Mouse (Mus musculus): Measurements from ENCODE around the gene Polr2j. TPM values are rescaled to one million over a fixed set of nuclear protein-coding genes. Genes with fewer than 3 reads are reported as not detected.

Gene Polr2j
- 29.7 and 62.1 TPM in 2 replicates for total RNA-seq (2023)

DNA sequence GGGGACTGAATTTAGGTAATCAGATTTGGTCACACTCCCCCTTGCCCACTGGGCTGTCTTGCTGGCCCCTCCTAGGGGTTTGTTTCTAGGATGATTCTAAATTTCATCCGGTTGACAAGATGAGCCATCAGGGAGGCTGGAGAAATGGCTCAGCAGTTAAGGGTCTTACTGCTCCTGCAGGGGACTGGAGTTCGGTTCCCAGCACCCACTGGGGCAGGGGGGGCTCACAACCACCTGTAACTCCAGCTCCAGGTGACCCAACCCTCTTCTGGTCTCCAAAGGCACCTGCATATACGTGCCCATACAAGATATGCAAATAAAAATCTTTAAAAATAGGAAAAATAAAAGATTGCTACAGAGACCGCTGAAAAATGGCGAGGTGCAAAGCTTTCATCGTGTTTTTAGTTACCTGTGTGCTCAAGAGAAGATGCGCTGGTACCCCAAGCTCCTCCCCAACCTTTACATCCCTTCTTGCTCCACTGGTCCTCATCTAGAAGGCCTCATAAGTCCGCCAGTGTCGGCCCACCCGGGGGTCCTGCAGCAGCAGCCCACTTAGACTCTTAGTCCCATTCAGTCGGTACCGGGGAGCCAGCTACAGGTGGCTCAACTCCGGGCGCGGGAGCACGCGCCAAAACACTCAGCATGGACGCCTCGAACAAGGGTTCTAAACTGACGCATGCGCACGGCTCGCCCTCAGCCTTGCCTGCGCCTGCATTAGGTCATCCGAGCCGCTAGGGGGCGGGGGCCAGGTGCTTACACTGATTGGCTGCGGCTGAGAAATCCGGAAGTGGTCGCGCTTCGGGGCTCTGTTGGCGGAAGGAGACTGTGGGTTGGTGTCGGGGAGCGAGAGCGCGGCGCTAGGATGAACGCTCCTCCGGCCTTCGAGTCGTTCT lies at the start of gene Polr2j:
TSS of gene Polr2j (plus strand) at position 741 of the 893 bp plus-strand sequence.

DNA sequence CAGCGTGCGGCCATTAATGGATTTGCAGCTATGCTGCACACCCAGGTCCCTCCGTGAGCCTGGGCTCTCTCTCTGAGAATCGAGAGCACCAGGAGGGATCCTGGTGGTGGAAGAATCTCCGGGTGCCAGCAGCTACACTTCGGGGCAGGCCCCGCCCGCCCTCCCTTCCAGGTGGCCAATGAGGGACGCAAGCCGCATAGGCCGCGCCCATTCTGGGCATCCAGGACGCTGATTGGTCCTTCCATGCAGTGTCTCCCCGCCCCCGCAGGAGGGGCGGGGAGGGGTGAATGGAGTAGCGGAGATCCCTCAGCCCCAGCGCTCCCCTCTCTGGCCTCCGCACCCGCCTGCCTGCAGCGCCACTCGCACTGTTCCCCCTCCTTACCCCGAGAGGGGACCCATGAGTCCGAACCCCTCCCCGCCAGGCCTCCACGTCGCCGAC lies 32.7 kb upstream of the Polr2j start, which contains the start of gene Rasa4:
TSS of gene Rasa4 (plus strand) at position 248 of the 439 bp plus-strand sequence.

DNA sequence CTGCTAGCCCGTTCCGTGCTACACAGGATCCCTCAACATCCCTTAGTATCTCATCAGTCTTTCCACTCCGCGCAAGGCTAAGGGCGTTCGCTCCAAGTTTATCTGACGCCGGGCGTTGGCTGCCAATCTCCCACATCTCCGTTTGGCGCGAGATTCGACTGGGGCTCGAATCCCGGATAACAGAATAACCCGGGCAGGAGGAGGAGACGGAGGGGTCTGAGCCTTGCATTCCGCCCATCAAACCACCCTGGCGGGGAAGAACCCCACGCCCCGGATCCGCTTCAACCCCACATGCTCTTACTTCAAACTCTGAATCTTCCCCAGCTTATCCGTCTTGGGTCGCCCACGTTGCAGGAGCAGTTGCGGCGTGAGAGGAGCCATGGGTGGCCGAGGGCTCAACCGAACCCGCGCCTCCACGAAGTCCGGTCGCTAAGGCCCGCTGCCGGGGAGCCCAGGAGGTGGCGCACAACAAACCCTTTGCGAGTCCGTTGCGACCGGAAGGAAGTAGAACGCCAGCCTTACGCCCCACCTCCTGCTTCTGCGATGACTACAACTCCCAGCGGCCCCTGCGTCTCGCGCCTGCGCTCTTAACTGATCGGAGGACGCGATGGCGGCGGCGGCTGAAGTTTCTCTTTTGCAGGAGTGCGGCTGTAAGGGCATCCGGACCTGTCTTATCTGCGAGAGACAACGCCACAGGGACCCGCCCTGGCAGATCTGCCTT lies 19.3 kb downstream of the Polr2j start, which contains the start of the genes Lrwd1 and Alkbh4:
TSS of gene Lrwd1 (minus strand) at position 504 of the 721 bp plus-strand sequence.
TSS of gene Alkbh4 (plus strand) at position 576 of the 721 bp plus-strand sequence.

DNA sequence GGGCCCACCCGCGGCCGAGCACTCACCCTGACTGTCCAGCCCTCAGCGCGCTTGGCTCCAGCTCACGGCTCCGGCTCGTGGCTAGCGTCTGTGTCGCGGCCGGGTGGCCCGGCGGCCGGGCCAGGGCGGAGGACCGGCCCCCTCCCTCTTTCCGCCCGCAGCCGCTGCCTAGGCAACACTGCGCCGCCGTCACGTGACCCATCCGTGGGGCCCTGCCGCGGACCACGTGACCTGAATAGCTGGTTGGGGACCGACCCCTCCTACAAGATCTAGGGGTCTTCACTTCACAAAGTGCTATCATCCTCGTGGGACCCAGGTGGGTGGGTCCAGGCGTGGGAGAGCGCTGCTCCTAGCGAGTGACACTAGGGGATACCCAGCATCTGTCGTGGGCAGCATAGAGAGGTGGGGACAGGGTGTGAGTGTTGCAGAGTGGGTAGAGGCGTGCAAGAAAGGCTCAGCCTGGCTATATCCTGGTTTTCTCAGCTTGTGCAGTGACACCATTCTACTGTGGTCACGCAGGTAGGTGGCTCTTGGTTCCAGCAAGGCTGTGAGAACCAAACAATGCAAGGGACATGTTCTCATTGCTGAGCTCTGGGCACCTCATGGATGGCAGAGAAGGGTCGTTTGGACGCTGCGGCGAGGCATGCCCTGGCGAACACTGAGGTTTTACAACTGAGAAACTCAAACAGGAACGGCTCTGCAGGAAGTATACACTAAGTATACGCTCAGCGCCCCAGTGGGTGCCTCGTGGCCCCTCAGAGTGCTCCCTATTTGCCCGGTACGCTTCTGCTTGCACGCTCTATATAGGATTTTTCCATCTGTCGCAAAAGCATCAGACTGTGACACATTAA lies 54.3 kb downstream of the Polr2j start, which contains the start of gene Orai2:
TSS of gene Orai2 (minus strand) at position 202 of the 851 bp plus-strand sequence.

Other genes with a start within 250 kb of the Polr2j start
- not detected in 2 replicates for gene Hspb1, start 228.7 kb upstream of the Polr2j start, total RNA-seq (2023)
- gene Ywhag, start 182.0 kb upstream of the Polr2j start, total RNA-seq (2023), result 96.6 and 115 TPM in 2 replicates
- 3.9 and 6.1 TPM in 2 replicates for gene Ssc4d, start 142.1 kb upstream of the Polr2j start, total RNA-seq (2023)
- gene Zp3, start 136.5 kb upstream of the Polr2j start, total RNA-seq (2023), result not detected in 2 replicates
- 17.0 and 21.8 TPM in 2 replicates for gene Dtx2, start 121.8 kb upstream of the Polr2j start, total RNA-seq (2023)
- gene Upk3b, start 78.1 kb upstream of the Polr2j start, total RNA-seq (2023), result not detected in 2 replicates
- not detected in 2 replicates for gene Upk3bl, start 62.1 kb upstream of the Polr2j start, total RNA-seq (2023)
- 24.2 and 32.9 TPM in 2 replicates for gene Rasa4, start 32.7 kb upstream of the Polr2j start, total RNA-seq (2023)
- gene Lrwd1, start 19.4 kb downstream of the Polr2j start, total RNA-seq (2023), result 30.1 and 40.0 TPM in 2 replicates
- gene Alkbh4, start 19.5 kb downstream of the Polr2j start, total RNA-seq (2023), result 15.3 and 19.9 TPM in 2 replicates
- 88.5 and 135 TPM in 2 replicates for gene Orai2, start 54.1 kb downstream of the Polr2j start, total RNA-seq (2023)
- 23.3 and 30.0 TPM in 2 replicates for gene Prkrip1, start 82.3 kb downstream of the Polr2j start, total RNA-seq (2023)
- gene Sh2b2, start 129.9 kb downstream of the Polr2j start, total RNA-seq (2023), result 28.6 and 49.5 TPM in 2 replicates